Mouse (Mus musculus): ENCODE data around the gene Tub. TPM values are rescaled to one million over a fixed set of nuclear protein-coding genes. Genes with fewer than 3 reads are reported as not detected.
A peak's percentile ranks its signal among the peaks of the same experiment; 100 is the strongest.

The Tub gene
- total RNA-seq, 1 experiment from 2014 or later = not detected

GRCm38 (mm10) chr7:109014851-109015250, 64.7 kb downstream of the Tub start:
- no peak for ATAC-seq (replicated peaks in 1 of 2; ENCODE audit: insufficient read depth in 1 of 2, low FRiP score in 2 of 2, low TSS enrichment in 1 of 2, low read depth in 1 of 2, poor library complexity in 2 of 2, severe bottlenecking in 2 of 2)

DNA sequence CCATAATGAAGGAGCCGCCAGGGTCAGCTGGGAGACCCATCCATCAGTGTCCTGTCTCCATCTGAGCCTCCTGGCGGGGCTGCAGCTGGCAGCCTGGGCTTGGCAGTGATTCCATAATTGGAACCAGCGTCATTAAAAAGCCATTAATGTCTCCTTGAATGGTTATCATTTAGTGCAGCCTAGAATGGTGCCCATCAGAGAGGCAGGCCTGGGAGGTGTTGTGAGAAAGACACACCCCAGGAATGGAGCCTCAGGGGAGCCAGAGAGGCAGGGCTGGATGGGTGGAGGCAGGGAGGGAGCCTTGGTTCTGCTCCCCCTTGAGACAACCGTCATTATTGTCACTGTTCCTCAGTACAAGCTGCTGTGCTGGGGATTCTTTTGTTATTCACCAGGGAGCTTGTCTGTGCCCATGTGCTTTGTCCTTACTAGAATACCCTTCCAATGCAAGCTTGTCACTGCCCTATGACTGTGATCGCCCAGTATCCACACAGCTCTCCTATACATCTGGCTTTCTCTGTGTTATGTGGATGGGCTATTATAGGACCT, 66.3 kb downstream of the Tub start:
- no peak for ATAC-seq (replicated peaks in 1 of 2; ENCODE audit: insufficient read depth in 1 of 2, low FRiP score in 2 of 2, low TSS enrichment in 1 of 2, low read depth in 1 of 2, poor library complexity in 2 of 2, severe bottlenecking in 2 of 2)

- no peak for ATAC-seq (replicated peaks in 1 of 2; ENCODE audit: insufficient read depth in 1 of 2, low FRiP score in 2 of 2, low TSS enrichment in 1 of 2, low read depth in 1 of 2, poor library complexity in 2 of 2, severe bottlenecking in 2 of 2)
Observed at GRCm38 (mm10) chr7:109019243-109019642, 69.1 kb downstream of the Tub start.

GRCm38 (mm10) chr7:109021428-109021827, 71.3 kb downstream of the Tub start:
- peak; percentile 87 to 89 for ATAC-seq (replicated peaks in 1 of 2; ENCODE audit: insufficient read depth in 1 of 2, low FRiP score in 2 of 2, low TSS enrichment in 1 of 2, low read depth in 1 of 2, poor library complexity in 2 of 2, severe bottlenecking in 2 of 2)

DNA sequence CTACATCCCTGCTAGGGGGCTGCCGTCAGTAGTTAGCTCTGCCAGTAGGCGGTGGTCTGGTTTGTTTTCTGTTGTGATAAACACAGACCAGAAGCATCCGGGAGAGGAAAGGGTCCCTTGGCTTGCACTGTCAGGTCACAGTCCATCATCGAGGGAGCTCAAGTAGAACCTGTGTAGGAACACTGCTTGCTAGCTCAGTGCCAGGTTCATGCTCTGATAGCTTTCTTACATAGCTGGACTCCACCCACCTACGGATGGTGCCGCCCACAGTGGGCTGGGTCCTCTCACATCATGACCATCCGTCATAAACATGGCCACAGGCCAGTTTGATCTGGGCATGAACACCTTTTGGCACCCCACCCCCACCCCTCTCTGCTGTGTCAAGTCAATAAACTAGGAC, 75.6 kb downstream of the Tub start:
- no peak for ATAC-seq (replicated peaks in 1 of 2; ENCODE audit: insufficient read depth in 1 of 2, low FRiP score in 2 of 2, low TSS enrichment in 1 of 2, low read depth in 1 of 2, poor library complexity in 2 of 2, severe bottlenecking in 2 of 2)

- no peak for ATAC-seq (replicated peaks in 1 of 2; ENCODE audit: insufficient read depth in 1 of 2, low FRiP score in 2 of 2, low TSS enrichment in 1 of 2, low read depth in 1 of 2, poor library complexity in 2 of 2, severe bottlenecking in 2 of 2)
Observed at GRCm38 (mm10) chr7:109026976-109027375, 76.8 kb downstream of the Tub start.

DNA sequence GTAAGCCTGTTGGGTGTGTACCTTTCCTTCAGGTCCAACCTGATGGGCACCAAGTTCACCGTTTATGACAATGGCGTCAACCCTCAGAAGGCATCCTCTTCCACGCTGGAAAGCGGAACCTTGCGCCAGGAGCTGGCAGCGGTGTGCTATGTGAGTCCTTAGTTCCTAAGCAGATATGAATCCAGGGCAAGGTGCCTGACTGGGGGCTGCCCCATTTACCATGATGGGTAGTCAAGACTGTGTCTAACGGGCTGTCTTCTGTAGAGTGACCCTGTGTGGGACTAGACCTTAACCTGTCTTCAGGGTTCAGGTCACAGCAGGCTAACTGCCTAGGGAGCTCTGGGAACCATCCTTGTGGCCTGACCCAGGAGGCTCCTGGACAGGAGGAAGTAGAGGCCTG, 77.6 kb downstream of the Tub start:
- no peak for ATAC-seq (replicated peaks in 1 of 2; ENCODE audit: insufficient read depth in 1 of 2, low FRiP score in 2 of 2, low TSS enrichment in 1 of 2, low read depth in 1 of 2, poor library complexity in 2 of 2, severe bottlenecking in 2 of 2)

DNA sequence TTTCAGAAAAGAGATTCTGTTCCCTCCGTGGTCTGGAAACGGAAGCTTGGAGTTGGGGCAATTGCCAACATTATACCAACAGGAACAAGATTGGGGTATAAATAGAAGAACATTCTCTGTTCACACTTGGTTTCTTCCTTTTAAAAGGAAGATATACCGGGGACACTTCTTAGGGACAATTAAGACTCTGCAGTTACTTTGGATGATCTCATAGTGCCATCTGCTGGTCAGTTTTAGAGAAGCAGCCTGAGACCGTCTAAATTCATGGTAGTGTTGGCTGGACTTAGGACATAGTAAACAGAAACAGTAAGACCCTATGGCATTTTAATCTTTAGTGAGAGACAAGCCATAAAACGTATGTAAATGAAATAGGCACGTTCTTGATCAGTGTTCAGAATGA, 78.1 kb downstream of the Tub start:
- peak; percentile 74 to 79 for ATAC-seq (replicated peaks in 1 of 2; ENCODE audit: insufficient read depth in 1 of 2, low FRiP score in 2 of 2, low TSS enrichment in 1 of 2, low read depth in 1 of 2, poor library complexity in 2 of 2, severe bottlenecking in 2 of 2)

DNA sequence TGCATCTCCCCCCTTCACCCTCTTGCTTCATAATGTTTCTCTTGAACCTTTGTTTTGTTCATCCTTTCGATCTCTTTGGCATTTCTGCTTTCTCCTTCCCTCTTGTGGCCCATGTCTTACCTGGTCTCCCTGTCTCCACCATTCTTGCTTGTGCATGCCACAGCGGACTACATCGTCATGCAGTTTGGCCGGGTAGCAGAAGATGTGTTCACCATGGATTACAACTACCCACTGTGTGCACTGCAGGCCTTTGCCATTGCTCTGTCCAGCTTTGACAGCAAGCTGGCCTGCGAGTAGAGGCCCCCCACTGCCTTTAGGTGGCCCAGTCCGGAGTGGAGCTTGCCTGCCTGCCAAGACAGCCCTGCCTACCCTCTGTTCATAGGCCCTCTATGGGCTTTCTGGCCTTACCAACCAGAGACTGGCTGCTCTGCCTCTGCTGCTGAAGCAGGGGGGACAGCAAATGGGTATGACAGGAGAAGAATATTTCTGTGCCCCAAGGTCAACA, 79.9 kb downstream of the Tub start:
- no peak for ATAC-seq (replicated peaks in 1 of 2; ENCODE audit: insufficient read depth in 1 of 2, low FRiP score in 2 of 2, low TSS enrichment in 1 of 2, low read depth in 1 of 2, poor library complexity in 2 of 2, severe bottlenecking in 2 of 2)

DNA sequence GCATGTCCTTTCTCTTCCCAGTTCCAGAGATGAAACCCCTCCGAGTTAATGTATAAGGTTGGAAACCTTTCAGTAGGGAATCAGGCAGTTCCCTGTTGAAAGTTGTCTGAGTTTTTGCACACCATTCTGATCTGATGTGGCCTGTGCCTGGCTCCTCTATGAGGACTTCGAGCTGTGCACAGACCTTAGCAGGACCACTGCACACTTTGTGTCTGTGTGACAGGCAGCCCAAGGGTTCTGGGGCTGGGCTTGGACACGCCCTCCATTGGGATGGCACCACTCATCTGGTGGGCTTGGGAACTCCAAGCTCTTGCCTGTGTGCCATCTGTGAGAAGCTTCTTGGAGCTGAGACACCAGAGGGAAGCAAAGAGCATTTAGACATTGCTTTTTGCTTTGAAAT, 81.2 kb downstream of the Tub start:
- ATAC-seq (replicated peaks in 1 of 2; ENCODE audit: insufficient read depth in 1 of 2, low FRiP score in 2 of 2, low TSS enrichment in 1 of 2, low read depth in 1 of 2, poor library complexity in 2 of 2, severe bottlenecking in 2 of 2) = no peak

- no peak for ATAC-seq (replicated peaks in 1 of 2; ENCODE audit: insufficient read depth in 1 of 2, low FRiP score in 2 of 2, low TSS enrichment in 1 of 2, low read depth in 1 of 2, poor library complexity in 2 of 2, severe bottlenecking in 2 of 2)
Observed at GRCm38 (mm10) chr7:109032054-109032453, 81.9 kb downstream of the Tub start.

GRCm38 (mm10) chr7:109038121-109038735, 88.1 kb downstream of the Tub start:
- ATAC-seq (replicated peaks in 1 of 2; ENCODE audit: insufficient read depth in 1 of 2, low FRiP score in 2 of 2, low TSS enrichment in 1 of 2, low read depth in 1 of 2, poor library complexity in 2 of 2, severe bottlenecking in 2 of 2) = no peak

DNA sequence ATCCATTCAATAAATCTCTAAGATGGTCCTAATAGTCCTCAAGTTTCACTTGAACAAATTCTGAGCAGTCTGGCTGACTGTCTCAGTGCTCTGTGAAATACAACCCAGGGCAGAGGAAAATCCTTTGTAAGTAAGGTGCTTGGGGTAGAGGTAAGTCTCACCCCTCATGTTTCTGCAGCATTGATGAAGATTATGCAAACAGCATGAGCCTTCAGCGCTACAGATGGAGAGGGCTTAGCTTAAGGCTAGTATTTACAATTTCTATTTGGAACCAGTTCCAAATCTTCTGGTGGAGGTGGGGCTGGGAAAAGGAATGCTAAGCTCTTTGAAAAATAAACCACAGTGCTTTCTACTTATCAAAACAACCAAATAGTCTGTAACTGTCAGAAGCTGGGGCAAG, 88.8 kb downstream of the Tub start:
- ATAC-seq (replicated peaks in 1 of 2; ENCODE audit: insufficient read depth in 1 of 2, low FRiP score in 2 of 2, low TSS enrichment in 1 of 2, low read depth in 1 of 2, poor library complexity in 2 of 2, severe bottlenecking in 2 of 2) = no peak

- ATAC-seq (replicated peaks in 1 of 2; ENCODE audit: insufficient read depth in 1 of 2, low FRiP score in 2 of 2, low TSS enrichment in 1 of 2, low read depth in 1 of 2, poor library complexity in 2 of 2, severe bottlenecking in 2 of 2) = no peak
Observed at GRCm38 (mm10) chr7:109039445-109039844, 89.3 kb downstream of the Tub start.

DNA sequence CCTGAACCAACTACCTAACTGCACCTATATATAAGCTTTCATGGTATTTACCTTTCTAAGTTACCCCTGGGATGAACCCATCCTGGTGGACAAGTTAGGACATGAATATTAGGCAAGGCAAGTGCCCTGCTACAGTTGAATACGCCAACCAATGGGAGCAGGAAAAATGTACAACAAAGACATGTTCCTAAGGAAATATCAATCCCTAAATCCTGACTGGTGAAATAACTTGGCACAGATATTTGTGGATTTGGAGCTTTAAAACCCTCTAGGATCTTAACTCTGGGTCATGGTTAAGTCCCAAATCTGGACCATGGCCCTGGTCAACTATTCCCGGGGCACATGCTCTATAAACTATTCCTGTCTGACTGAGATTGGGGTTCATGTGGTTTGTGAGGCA, 95.7 kb downstream of the Tub start:
- ATAC-seq (replicated peaks in 1 of 2; ENCODE audit: insufficient read depth in 1 of 2, low FRiP score in 2 of 2, low TSS enrichment in 1 of 2, low read depth in 1 of 2, poor library complexity in 2 of 2, severe bottlenecking in 2 of 2) = no peak

DNA sequence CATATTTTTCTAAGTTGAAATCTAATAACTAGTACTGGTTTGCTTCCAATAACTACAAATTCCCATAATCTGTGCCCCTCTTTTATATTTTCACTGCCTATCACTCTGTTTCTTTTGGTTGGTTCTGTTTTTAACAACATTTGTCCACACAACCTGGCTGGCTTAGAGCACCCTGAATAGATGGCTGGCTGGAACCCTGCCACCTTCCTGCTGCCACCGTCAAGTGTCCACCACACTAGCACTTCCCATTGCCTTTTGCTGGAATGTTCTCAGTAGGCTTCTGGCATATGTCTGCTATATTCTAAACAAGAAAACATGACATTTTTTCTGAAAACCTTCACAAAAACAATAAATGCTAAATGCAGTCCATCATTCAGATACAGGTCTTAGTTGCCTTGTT, 100.7 kb downstream of the Tub start:
- ATAC-seq (replicated peaks in 1 of 2; ENCODE audit: insufficient read depth in 1 of 2, low FRiP score in 2 of 2, low TSS enrichment in 1 of 2, low read depth in 1 of 2, poor library complexity in 2 of 2, severe bottlenecking in 2 of 2) = no peak

DNA sequence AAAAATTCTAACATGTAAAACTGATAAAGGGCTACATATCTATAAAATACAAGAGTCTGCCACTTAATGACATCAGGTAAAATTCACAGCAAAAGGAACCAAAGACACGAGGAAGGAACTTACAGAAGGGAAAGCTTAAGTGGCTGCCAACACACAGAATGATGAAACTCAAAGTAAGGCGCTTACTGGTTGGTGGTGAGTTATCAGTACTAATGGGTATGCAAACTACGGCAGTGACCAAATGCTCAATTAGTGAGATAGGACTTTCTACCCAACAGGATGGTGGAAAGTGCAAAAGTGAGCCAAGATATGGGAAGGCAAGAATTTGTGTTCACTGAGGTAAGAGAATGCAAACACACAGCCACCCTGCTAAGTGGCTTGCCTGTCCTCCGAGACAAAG, 109.4 kb downstream of the Tub start:
- no peak for ATAC-seq (replicated peaks in 1 of 2; ENCODE audit: insufficient read depth in 1 of 2, low FRiP score in 2 of 2, low TSS enrichment in 1 of 2, low read depth in 1 of 2, poor library complexity in 2 of 2, severe bottlenecking in 2 of 2)

DNA sequence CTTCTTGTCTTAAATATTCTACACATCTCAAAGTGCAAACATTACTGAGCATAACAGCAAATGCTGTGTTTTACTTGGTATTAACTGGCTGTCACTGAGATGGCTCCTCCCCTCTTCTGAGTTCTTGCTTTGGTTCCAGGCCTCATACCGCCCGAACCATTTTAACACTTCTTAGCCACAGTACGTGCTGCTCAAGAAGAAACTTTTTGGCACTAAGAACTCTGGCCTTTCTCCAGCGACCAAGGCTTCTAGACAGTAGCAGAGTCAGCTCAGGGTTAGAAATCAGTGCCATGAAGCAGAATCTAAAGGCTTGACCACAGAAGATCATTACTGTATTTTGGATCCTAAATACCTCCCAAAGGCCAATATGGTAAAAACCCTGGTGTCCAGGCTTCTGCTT, 119.5 kb downstream of the Tub start:
- no peak for ATAC-seq (replicated peaks in 1 of 2; ENCODE audit: insufficient read depth in 1 of 2, low FRiP score in 2 of 2, low TSS enrichment in 1 of 2, low read depth in 1 of 2, poor library complexity in 2 of 2, severe bottlenecking in 2 of 2)

DNA sequence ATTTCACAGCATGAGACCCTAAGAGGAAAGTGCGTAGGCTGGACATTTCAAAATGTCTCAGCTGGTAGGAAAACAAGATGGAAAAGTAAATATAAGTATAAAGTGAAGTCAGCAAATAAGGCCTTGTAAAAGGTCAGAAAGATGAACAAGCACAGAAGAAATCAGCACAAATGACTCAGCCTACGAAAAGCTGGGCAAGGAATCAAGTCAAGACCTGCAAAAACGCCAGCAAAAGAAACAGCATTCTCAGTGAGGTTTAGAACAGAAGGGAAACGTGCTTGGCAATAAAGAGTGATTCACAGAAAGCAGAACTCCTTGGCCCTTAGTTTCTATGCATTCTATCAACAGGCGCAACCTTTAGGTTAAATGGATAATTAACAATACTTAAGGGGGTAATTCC, 122.2 kb downstream of the Tub start:
- ATAC-seq (replicated peaks in 1 of 2; ENCODE audit: insufficient read depth in 1 of 2, low FRiP score in 2 of 2, low TSS enrichment in 1 of 2, low read depth in 1 of 2, poor library complexity in 2 of 2, severe bottlenecking in 2 of 2) = no peak

Measured in hematopoietic stem cell, adult 5-6 weeks (primary cell).